In the genomic region with DNA sequence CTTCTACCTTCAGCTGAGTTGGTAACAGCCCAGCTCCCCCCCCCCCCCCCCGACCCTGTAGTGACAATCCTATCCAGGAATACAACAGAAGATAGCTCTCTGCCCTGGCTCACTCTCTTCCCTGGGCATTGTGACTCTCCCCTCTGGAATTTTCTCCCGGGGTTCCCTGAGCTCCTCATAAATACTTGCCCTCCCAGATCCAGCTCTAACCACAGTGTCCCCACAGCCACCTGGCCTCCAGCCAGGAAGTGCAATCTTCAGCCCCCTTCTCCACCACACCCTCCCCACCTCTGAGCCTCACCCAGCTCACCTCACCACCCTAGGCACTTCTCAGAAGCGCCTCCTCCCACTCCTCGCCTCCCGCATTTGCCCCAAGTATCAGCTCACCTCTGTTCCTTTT, we compare ENCODE assay signal across 27 mouse cellular contexts. TPM values are rescaled to one million over a fixed set of nuclear protein-coding genes. Genes with fewer than 3 reads are reported as not detected.
"Had no signal": no experiment of that assay in that cellular context is flagged by ENCODE, and none has a peak within 500 bp of the region (broad histone marks: within the 10 kb centered on the region; RNA-seq: fewer than 3 reads in every experiment).

No protein-coding gene starts in this region.

- H3K9ac ChIP-seq: heart, embryonic 12.5 days; hindbrain, embryonic 12.5 days; hindbrain, embryonic 14.5 days; limb, embryonic 12.5 days; liver, embryonic 13.5 days; liver, embryonic 15.5 days had no signal

- H3K27me3 ChIP-seq: limb, embryonic 12.5 days; liver, embryonic 13.5 days; liver, embryonic 15.5 days had no signal

- H3K9me3 ChIP-seq: heart, embryonic 10.5 days; heart, embryonic 12.5 days; hindbrain, embryonic 12.5 days; limb, embryonic 10.5 days; limb, embryonic 12.5 days; liver, embryonic 13.5 days; liver, embryonic 15.5 days had no signal

- H3K4me1 ChIP-seq: heart, embryonic 10.5 days; heart, embryonic 12.5 days; hindbrain, embryonic 12.5 days; limb, embryonic 12.5 days; liver, embryonic 13.5 days; liver, embryonic 15.5 days had no signal

- H3K36me3 ChIP-seq: heart, embryonic 10.5 days; heart, embryonic 12.5 days; hindbrain, embryonic 10.5 days; hindbrain, embryonic 12.5 days; limb, embryonic 10.5 days; limb, embryonic 12.5 days; liver, embryonic 13.5 days; liver, embryonic 15.5 days had no signal

- H3K4me3 ChIP-seq: gastrocnemius, adult 2 months; heart, embryonic 10.5 days; heart, embryonic 12.5 days; hindbrain, embryonic 10.5 days; hindbrain, embryonic 12.5 days; layer of hippocampus, adult 2 months; limb, embryonic 10.5 days; limb, embryonic 12.5 days; liver, embryonic 13.5 days; liver, embryonic 15.5 days had no signal

- ATAC-seq: hindbrain, embryonic 16.5 days; inflammation-experienced regulatory T-cells, adult 6 months; intestine, embryonic 16.5 days had no signal

- DNase-seq: gastrocnemius, adult 2 months; gastrocnemius, postnatal 10 days; gastrocnemius, postnatal 25 days; heart, adult 18-20 months; heart, postnatal 10 days; heart, postnatal 4 days; kidney, adult 18-20 months; kidney, adult 8-10 months; kidney, postnatal 10 days; kidney, postnatal 25 days; kidney, postnatal 4 days; layer of hippocampus, postnatal 36 days; liver; liver, embryonic 13.5 days had no signal

- H3K4me2 ChIP-seq: heart, embryonic 12.5 days; hindbrain, embryonic 12.5 days; hindbrain, embryonic 14.5 days; limb, embryonic 12.5 days; liver, embryonic 11.5 days; liver, embryonic 13.5 days; liver, embryonic 15.5 days had no signal

- H3K27ac ChIP-seq: gastrocnemius, adult 2 months; heart, embryonic 10.5 days; hindbrain, embryonic 10.5 days; hindbrain, embryonic 12.5 days; hindbrain, embryonic 14.5 days; layer of hippocampus, adult 2 months; limb, embryonic 10.5 days; limb, embryonic 12.5 days; liver, embryonic 13.5 days; liver, embryonic 15.5 days had no signal

RNA-seq across cellular contexts. Expression of gene Inhbb, which starts 46.7 kb away (rescaled TPM):
- polyA plus RNA-seq: inflammation-experienced regulatory T-cells, adult 6 months had no signal
